Mouse (Mus musculus) heart, postnatal 14 days (tissue): ENCODE measurements at regions not wholly inside any gene's neighbourhood (a gene's known extent, or its start where the extent isn't known, plus 50 kb on each side); places are given as distances from the start of the nearest gene placed in this dataset.
"Not testable (repeated sequence)": the region's sequence is repeated elsewhere in the genome, so short reads cannot be mapped to it uniquely, and the experiment has no call there.

Experiments used
- DNase-seq, 2 experiments: peaks; one replicate each; pipeline ENCODE4 v3.0.0; 2021 to 2022
- intact Hi-C: fragments of 180-260 bp; cut with DNase I; formaldehyde crosslinking; loops from one replicate; pipeline ENCODE4 v1.15.1; 2025

DNA sequence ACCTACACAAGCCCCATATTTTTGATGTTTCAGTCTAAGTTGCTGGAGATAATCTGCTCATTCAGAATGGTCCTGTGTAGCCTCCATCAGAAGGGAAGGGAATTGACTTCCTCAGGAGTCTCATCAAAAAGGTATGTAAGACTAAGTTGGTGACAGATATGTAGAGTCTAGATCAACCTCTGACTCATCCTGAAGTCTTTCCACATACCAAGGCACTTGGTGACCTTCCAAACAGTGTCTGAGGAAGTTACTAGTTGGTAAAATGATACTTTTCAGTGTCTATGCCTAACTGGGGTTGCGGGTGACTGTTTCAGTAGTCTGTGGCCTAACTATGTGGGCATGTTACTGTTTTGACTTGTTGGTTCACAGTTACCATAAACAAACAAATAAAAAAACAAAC, 133.0 kb upstream of the Plcb4 start:
- no peak for DNase-seq
- intact Hi-C loops = no loop called here

DNA sequence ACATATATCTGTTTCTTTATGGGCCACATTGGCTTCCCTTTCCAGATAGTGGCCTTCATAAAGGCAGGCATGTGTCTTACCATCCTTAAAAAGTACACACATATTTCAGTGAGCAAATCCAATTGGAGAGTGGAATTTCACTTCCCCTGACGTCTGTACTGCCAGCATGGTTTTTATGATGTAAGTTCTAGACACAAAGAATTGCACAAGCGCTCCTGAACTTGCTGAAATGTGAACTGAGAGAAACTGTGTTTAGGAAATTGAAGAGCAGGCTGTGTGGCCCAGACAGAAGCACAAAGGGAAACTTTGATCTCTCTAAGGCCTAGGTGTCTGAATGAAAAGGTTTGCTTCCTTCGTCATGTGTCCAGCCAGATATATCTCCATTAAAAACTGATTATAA, 129.2 kb upstream of the Plcb4 start:
- intact Hi-C loops = no loop called here
- no peak for DNase-seq

DNA sequence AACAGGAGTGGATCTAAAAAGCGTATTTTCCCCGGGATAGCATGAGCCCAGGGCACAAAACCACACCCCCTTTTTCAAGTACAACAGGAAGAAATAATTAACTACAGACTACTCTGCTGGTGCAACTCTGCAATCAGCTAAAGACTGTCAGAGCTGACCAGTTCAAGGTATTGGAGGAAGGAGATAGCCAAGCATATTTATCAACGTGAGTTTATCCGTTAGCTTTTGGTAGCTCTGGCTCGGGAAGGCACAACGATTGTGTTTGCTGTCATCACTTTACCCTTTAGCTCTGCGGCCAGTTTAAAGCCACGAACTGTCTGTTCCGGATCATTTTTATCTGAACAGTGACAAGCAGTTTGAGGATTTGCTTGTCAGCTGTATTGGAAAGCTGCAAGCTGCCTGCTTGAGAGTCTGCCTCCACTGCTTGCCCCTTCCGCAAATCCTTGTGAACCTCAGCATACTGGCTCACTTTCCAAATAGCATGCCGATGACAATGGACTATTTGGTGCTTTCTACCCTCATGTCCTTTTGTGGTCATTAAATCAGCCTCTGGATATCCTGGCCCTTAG, 122.4 kb upstream of the Plcb4 start:
- intact Hi-C loops = no loop called here
- peak in 1 of 2 experiments; percentile 13 for DNase-seq

DNA sequence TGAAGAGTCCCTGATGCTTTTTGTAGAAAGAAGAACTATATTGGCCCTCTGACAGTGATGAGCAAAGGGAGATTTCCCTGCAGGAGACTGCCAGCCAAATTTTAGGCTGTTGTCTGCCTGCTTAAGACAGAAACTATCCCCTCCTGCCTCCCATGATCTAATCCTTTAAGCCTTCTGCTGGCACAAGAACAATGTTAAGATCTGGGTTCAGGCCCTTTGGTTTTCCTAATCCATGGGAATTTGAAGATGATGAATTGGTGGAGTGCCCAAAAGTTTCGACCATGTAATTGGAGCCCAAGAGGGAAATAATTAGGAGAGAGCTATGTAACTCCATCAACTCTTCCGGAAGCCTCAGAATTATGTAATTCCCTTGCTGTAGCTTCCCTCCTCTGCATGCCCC, 120.8 kb upstream of the Plcb4 start:
- peak in 1 of 2 experiments; percentile 11 for DNase-seq
- intact Hi-C loops = no loop called here

DNA sequence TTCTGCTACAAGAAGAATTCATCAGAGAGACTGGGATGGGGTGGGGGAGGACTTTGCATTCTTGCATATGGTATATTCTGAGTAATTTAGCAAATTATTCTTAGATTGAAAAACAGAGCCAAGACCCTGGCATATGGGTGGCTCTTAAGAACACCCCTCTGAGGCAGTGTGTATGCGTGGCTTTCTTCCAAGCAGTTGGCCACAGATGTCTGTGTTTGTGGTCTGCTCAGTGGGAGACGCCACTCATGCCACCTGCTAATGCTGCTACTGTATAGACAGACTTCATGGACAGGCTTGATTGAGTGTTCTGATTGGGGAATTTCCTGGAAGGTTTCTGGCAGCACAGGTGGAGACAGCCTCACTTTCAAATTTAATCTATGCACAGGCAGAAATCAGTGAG, 117.8 kb upstream of the Plcb4 start:
- no peak for DNase-seq
- intact Hi-C loops = no loop called here

DNA sequence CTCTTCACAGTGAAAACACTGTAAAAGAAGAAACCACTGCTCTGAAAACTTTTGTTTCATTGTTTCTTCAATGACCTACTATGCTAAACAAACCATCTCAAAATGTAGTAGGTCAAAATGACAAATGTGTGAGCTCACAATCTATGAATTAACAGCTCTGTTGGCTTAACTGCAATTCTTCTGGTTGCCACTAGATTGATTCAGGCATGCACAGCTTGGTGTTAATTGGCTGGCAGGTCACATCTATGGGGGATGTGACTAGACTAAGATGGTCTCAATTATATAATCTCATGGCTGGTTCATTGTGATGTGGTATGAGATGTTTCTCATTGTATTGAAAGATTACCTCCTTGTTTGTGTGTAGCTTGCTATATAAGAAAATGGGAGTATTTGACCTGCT, 116.9 kb upstream of the Plcb4 start:
- intact Hi-C loops = no loop called here
- no peak for DNase-seq

DNA sequence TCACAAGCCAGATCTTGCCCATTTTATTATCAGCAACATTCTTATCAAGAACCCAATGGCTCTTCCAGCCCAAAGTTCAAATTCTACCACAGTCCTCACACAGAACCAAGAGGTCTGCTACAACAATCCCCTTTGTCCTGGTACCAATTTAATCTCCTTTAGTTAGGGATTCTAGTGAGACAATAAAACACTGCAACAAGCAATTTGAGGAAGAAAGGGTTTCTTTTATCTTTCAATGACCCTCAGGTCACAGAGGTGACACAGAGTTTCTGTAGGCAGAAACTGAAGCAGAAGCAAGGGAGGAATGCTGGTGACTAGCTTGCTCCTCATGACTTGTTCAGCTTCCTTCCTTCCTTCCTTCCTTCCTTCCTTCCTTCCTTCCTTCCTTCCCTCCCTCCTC, 113.9 kb upstream of the Plcb4 start:
- intact Hi-C loops = no loop called here
- DNase-seq = no peak

DNA sequence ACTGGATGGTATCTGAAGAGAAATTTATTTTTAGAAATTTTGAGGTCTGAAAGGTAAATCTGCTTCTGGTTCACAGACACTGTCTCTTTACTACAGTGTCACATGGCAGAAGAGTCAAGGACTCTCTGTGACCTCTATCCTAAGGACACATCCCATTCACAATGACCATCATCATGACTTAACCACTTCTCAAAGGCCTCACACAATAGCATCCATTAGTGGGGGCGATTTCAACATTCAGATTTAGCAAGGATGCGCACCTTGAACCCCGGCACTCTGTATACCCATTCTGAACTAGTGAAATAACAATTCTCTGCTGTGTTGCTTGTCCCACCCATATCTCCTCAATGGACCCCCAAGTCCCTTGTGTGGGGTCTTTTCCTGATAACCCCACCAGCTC, 110.8 kb upstream of the Plcb4 start:
- intact Hi-C loops = no loop called here
- DNase-seq = no peak

DNA sequence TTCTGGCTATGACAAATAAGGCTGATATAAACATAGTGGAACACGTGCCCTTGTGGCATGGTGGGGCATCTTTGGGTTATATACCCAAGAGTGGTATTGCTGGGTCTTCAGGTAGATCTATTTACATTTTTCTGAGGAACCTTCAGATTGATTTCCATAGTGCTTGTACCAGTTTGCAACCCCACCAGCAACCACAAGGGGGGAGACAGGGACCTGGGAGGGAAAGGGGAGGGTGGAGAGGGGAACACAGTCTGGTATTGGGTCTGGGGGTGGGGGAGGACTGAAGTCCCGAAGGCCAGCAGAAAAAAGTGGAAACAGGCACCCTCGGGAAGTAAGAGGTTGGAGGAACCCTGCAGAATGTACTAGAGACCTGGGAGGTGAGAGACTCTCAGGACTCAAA, 105.8 kb upstream of the Plcb4 start:
- intact Hi-C loops = loop anchor here (10.0 kb wide), 1 partner anchor 168 kb away; no protein-coding TSS in a partner anchor

DNA sequence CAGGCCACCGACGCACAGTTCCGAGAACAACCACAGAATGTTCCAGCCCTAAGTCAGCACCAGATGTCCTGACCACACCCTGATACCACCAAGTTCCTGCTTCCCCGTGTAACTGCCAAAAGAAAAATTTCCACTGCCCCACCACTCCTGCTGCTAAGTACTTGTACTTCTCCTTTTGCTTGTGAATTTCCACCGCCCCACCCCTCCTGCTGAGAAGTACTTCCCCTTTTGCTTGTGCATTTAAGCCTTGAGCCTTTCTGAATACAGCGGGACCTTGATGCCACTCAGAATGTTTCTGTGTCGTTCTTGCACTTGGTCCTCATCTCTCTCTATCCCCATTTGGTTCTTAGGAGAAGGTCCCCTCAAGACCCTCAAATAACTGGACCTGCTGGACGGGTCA, 100.8 kb upstream of the Plcb4 start:
- intact Hi-C loops = loop anchor here (5.0 to 10.0 kb wide), 3 partner anchors 121 to 364 kb away; no protein-coding TSS in a partner anchor
- not testable (repeated sequence) for DNase-seq

More for the DNA sequence above, 105.8 kb upstream of the Plcb4 start:
- DNase-seq = no peak

DNA sequence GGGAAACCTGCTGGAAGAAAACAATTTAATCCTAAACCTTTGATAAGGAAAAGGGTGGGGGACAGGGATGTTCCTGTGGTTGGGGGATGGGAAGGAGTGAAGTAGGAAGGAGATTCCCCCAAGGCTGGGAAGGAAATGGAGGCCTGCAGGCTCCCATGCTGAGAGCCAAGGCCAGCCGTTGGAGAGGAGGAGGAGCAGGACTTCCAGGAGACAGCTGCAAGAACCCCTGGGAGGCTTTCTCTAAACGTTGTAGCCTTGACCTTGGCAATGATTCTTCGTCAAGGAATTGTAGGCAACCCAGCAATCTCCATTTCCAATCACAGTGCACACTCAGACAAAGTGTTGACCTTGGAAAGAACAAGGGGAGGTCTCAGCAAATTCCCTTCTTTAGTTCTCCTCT, 99.5 kb upstream of the Plcb4 start:
- DNase-seq = peak; percentile 37 to 55
- intact Hi-C loops = loop anchor here (5.0 to 10.0 kb wide), 3 partner anchors 122 to 363 kb away; no protein-coding TSS in a partner anchor

DNA sequence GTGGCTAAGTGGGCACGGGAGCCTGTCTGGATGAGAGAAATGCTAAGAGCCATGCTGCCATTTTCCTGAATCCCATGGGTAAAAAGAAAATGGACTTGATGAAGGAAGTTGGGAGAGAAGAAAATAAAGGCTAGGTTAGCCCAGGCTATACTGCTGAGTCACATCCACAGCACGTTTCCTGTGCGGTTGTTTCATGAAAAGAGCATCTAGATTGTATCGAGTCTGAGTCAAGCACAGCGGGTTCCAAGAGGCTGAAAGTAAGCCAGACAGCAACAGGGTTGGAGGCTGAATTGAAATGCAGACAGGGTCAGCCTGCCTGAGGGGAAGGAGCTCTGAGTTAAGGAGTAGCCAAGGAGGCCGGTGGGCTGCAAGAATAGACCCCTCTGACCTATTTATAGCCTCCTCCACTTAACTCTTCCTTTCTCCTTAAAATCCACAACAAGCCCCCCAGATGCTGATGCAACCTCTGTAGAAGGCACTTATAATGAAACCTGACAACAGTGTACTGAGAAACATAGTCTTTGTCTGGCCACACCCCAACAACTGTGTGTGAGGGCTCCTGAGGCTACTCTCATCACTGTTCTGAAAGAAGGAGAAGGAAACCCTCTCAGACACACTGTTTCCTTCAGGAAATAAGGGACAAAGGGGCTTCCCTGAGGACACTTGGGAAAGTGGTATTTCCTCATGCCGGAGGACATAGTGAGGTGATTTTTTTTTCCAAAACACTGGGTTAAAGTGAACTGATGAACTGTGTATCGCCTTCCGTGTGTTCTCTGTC, 98.7 kb upstream of the Plcb4 start:
- DNase-seq = no peak

DNA sequence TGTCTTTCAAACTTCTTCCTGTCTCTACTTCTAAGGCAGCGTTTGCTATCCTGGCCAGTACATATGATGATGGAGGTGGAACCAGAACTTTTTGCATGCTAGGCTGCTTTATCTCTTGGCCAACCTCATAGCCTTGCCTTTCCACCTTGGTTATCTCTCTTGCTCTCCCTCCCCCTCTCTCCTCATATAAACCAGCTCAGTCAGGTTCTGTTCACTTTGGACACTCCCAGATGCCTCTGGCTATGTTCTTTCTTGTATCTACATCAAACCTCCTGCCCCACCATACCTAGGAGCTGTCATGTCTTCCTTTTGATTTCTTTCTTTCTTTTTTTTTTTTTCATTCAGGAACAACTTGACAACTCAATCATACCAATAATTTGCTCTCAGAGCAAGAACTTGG, 98.0 kb upstream of the Plcb4 start:
- DNase-seq = no peak
- intact Hi-C loops = loop anchor here (2.0 kb wide), 1 partner anchor 132 kb away; no protein-coding TSS in a partner anchor

More for the DNA sequence above, 98.7 kb upstream of the Plcb4 start:
- intact Hi-C loops = loop anchor here (2.0 to 10.0 kb wide), 4 partner anchors 123 to 362 kb away; no protein-coding TSS in a partner anchor

DNA sequence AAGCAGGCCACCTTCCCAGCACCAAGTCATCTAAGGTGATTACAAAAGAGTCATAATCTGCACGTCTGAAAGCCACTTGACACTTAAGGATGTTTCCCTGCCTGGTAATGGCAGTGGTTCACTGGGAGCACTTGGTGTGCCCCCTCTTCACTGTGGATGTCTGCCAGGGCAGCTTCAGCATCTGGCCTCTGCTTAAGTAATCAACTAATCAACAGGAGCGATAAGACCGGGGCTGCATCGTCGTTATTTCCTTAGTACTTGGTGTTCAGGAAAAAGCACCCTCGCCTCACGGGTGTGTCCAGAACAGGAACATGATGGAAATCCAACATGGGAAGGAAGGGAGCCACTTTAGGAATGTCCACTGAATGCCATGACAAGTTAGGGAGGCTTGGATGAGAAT, 97.1 kb upstream of the Plcb4 start:
- peak; percentile 51 to 61 for DNase-seq
- intact Hi-C loops = loop anchor here (2.0 kb wide), 2 partner anchors 97 to 131 kb away; partner anchors contain the start of gene Plcb4

DNA sequence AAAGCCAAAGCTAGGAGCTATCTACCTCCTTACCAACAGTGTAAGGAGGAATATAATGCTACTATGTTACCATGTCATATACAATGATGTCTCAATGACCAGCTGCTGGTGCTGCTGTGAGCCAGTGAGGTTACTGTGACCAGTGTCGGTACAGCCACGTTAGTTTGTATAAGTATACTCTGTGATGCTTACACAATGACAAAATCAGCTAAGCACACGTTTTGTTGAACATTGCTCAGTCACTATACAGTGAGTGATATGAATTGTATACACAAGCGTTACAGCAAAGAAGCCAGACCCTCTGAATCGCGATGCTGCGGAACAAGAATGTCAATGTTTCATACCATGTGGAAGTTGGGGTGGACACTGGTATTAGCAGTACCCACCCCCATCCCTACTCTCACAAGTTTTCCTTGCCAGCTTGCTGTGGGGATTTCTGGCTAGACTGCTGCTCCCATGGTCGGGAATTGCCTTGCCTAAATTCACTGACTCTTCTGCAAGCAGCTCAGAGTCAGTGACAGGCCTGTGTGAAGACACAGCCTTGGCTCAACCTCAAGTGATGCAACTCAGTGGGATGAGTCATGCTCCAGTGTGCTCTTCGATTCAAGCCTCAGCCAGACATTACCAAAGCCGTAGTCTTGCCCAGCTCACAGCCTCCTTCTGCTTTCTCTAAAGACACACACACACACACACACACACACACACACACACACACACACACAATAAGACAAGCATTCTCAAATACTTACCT, 96.5 kb upstream of the Plcb4 start:
- intact Hi-C loops = loop anchor here (2.0 kb wide), 1 partner anchor 96 kb away; the partner anchor contains the start of gene Plcb4
- DNase-seq = peak; percentile 74 to 75

DNA sequence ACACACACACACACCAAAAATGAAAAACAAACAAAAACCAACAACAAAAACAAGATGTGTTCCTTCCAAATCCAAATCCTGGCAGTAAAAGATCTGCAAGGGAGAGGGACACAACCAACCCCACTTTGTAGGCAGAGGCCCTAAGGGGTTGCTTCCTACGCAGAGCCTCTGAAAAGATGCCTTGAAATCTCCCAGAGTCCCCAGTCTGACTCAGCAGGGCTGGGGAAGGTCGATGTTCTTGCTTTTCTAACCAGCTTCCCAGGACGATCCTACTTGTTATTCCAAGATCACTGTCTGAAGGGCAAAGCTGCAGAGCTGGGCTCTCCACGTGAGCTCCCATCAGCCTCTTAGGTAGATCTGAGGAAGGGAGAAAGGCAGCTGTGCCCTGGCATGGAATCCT, 94.6 kb upstream of the Plcb4 start:
- intact Hi-C loops = no loop called here
- DNase-seq = no peak

DNA sequence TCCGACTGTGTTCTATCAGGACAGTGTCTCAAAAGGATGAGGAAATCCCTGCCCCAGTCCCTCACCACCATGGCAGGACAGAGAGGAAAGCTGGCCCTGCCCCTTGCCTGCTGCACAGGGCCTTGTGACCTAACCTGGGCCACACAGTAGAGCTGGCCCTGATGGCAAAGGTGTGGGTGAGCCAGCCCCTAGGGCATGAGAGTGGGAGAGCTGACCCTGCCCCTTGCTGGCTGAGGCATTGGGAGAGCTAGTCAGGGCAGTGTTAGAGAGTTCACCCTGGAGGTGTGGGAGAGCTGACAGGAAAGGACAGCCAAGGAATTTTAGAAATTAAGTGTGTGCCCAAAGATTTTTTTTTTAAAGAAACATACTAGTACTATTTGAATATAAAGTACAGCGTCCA, 90.5 kb upstream of the Plcb4 start:
- intact Hi-C loops = no loop called here

DNA sequence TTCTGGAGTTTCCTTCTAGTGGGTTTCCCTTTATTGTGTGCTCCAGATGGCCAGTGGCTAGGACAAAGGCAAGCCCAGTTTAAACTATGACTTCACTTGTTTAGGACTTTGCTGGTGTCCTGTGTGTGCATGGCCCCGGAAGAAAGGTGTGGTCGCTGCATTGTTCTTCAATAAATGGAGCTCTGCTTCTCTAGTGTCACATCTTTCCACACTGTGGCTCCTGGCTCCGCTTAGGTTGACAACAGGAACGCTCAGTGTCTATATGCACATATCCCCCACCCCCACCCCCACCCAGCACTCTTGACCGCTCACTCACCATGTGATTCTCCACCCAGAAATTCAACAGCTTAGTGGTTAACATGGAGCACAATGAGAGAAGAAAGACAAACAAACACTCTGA, 87.2 kb upstream of the Plcb4 start:
- intact Hi-C loops = no loop called here
- DNase-seq = peak; percentile 33 to 38

More for the DNA sequence above, 90.5 kb upstream of the Plcb4 start:
- no peak for DNase-seq

DNA sequence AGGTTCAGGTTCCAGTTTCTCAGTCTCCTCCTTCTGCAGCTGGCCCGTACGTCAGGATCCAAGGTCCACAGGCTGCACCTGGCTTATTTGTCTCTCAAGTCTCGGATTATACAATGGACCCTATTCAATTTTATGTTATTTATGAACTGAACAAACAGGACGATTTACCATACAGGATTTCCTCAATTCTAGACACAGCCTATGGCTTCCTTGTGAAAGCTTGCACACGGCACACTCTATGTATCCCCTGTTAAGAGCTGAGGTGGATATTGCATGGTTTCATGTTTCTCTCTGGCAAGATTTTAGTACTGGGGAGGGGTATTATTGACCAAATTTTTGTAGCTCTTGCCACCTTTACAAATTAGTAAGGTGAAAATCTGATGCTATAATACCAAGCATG, 81.6 kb upstream of the Plcb4 start:
- intact Hi-C loops = no loop called here
- no peak for DNase-seq

DNA sequence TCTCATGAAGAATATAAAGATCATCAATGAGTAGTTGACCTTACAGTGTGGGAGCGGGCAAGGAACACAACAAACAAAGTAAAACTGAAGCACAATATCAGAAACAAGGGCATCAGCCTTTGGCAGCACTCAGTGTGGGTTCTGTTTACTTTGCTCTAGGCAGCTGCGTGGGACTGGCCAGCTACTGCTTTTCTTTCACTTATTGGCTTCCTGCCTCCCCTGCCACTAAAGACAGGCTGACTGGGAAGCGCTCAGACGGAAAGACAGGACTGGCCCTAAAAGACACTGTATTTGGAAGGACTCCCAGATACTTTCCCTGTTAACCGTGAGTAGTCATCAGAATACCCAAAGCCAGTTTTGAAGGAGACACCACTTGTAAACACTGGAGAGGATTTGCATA, 80.7 kb upstream of the Plcb4 start:
- intact Hi-C loops = no loop called here
- peak in 1 of 2 experiments; percentile 27 for DNase-seq

DNA sequence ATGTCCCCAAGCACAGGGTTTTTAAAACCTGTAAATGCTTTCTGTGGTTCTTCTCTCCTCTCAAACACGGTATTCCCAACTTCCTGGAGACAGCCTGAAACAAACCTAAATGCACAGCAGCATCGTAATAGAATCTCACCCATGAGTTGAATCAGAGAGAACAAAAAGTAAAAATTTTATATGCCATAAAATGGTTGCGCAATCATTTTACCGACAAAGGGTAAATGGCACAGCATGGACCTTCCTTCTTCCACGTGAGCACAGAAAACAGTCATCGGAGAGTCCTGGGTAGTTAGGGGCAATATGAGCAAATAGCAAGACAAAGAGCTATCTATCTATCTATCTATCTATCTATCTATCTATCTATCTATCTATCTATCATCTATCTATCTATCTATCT, 79.3 kb upstream of the Plcb4 start:
- no peak for DNase-seq
- intact Hi-C loops = no loop called here
